Mouse (Mus musculus) layer of hippocampus, adult 8-10 months (tissue): ENCODE results near the gene Gm10251. TPM values are rescaled to one million over a fixed set of nuclear protein-coding genes. Genes with fewer than 3 reads are reported as not detected.
"Not testable (repeated sequence)": the region's sequence is repeated elsewhere in the genome, so short reads cannot be mapped to it uniquely, and the experiment has no call there.

Experiments
- DNase-seq, 2 experiments: peaks; one replicate each; pipeline ENCODE4 v3.0.0; 2022; ENCODE audit warnings: low spot score in 2 of 2
- total RNA-seq, 4 experiments: library from RNA; stranded (reverse); gene quantifications; 2 replicates each; pipeline ENCODE4 v1.2.4; 2022

The Gm10251 gene
- not detected for total RNA-seq

- DNase-seq = not testable (repeated sequence)
Measured at GRCm38 (mm10) chr14:6684070-6684469, at the start of gene Gm10251. Gm10251 (minus strand) TSS chr14:6684170.

DNA sequence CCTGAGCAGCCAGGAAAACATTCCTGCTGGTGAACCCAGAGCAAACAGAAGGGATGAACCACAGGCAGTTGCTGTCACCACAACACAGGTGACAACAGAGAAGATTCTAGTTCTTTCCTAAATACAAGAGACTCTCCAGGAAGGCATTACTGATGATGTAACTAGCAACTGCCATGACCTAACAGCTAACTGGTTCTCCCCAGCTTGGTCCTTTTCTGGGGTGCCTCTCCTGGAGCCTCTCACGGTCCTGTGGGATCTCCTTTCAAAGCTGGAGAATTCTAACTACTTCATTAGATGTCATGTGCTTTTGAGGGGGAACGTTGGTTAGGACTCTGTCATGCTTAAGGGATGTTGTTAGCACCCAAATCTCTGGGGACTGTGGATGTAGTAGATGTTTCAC is 36.2 kb upstream of the Gm10251 start, which contains the start of gene Gm8050:
TSS of gene Gm8050 (minus strand) at position 101 of the 400 bp plus-strand sequence.
- not testable (repeated sequence) for DNase-seq

GRCm38 (mm10) chr14:6622318-6622717 is 61.7 kb downstream of the Gm10251 start, which contains the start of gene Gm3460:
Gm3460 (minus strand) TSS chr14:6622418.
- not testable (repeated sequence) for DNase-seq

DNA sequence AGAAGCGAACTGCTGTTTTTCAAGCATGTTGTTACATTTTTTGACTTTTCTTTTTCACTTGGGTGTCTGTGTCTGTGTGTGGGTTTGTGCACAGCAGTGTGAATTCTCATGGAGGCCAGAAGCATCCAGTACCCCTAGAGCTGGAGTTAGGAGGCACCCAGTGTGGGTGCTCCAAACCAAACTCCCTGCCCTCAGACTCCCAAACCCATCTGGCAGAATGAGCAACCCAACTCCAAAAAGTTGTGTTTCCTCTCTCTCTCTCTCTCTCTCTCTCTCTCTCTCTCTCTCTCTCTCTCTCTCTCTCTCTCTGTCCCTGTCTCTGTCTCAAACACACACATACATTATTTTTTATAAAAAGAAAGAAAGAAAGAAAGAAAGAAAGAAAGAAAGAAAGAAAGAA is 77.5 kb downstream of the Gm10251 start:
- peak; percentile 6 to 7 for DNase-seq

DNA sequence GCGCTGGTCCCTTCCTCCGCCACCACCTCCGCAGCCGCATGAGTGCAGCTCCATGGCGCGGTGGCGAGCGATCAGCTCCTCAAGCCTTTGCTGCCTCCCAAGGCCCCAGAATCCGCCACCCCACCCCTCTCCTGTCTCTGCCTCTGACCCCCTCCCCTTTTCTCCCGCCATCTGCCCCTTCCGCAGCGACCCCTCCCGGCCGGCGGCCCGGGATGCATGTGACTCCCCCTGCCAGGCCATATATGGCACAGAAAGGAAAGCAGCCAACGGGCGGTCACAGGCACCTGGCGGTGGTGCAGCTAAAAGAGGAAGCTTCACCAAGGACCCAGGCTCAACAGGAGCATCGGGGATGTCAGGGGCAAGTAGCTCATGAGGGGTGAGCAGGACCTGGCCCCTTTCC is 79.0 kb downstream of the Gm10251 start:
- peak; percentile 1 to 4 for DNase-seq

- peak in 1 of 2 experiments; percentile 1 for DNase-seq
Measured at GRCm38 (mm10) chr14:6604551-6604950, 79.4 kb downstream of the Gm10251 start.

DNA sequence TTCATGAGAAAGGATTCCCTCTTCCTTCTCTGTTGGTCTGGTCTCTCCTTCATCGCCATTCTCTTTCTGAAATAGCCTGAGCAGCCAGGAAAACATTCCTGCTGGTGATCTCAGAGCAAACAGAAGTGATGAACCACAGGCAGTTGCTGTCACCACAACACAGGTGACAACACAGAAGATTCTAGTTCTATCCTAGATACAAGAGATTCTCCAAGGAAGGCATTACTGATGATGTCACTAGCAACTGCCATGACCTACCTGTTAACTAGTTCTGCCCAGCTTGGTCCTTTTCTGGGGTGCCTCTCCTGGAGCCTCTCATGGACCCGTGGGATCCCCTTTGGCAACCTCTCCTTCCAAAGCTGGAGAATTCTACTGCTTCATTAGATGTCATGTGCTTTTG is 93.5 kb downstream of the Gm10251 start, which contains the start of gene Gm3629:
TSS of gene Gm3629 (minus strand) at position 101 of the 400 bp plus-strand sequence.
- not testable (repeated sequence) for DNase-seq

Other genes starting within 250 kb of the Gm10251 start
- gene Gm3594, start 239.6 kb downstream of the Gm10251 start, total RNA-seq = not detected
- gene Gm8356, start 146.9 kb downstream of the Gm10251 start, total RNA-seq = not detected
- gene Gm3629, start 93.6 kb downstream of the Gm10251 start, total RNA-seq = 1 to 10 TPM in 2 of 4 experiments, under 1 TPM in 2; 0.21 to 1.9 (median 1.0) TPM
- not detected for gene Gm3460, start 61.8 kb downstream of the Gm10251 start, total RNA-seq
- under 1 TPM in 3 of 4 experiments, not detected in 1; 0.30 to 0.43 (median 0.40) TPM for gene Gm8050, start 36.1 kb upstream of the Gm10251 start, total RNA-seq
- 1 to 10 TPM; 2.8 to 5.2 (median 3.9) TPM for gene Gm3636, start 58.2 kb upstream of the Gm10251 start, total RNA-seq
- gene Gm8362, start 90.2 kb upstream of the Gm10251 start, total RNA-seq = under 1 TPM in 1 of 4 experiments, not detected in 3; 1.00 TPM
- under 1 TPM in 2 of 4 experiments, not detected in 2; 0.27 to 0.57 TPM for gene Gm3642, start 156.1 kb upstream of the Gm10251 start, total RNA-seq
- 1 to 10 TPM in 3 of 4 experiments, under 1 TPM in 1; 0.72 to 2.0 (median 1.8) TPM for gene Gm3667, start 205.8 kb upstream of the Gm10251 start, total RNA-seq